Mouse (Mus musculus): ENCODE data around the gene Eif5a2. TPM values are rescaled to one million over a fixed set of nuclear protein-coding genes. Genes with fewer than 3 reads are reported as not detected.

Gene Eif5a2
- total and polyA plus RNA-seq, 3 experiments = 0.57 to 1.0 (median 0.89) TPM

GRCm38 (mm10) chr3:28781848-28782247, 772 bp downstream of the Eif5a2 start:
- 32% methylated on average over 14 of the region's 14 CpGs for WGBS
- no peak overlapping the region for H3K27ac ChIP-seq
- TF ChIP-seq POLR2A (IDR thresholded peaks at IDR 0.05; ENCODE audit: insufficient read depth, low read depth, low read length) (no peak), CTCF (IDR thresholded peaks at IDR 0.05) (no peak), EP300 (IDR thresholded peaks at IDR 0.05; ENCODE audit: insufficient read depth, low read depth, low read length) (no peak)
- peak overlapping the region; percentile 69 for H3K4me3 ChIP-seq
- peaks cover 2% of the 10 kb centered on the region for H3K4me1 ChIP-seq (ENCODE audit: control insufficient read depth, insufficient read depth, low read length)
- peak overlapping the region; percentile 71 for H3K9ac ChIP-seq (ENCODE audit: low read depth, low read length)
- DNase-seq = no peak
- H3K36me3 ChIP-seq (ENCODE audit: control insufficient read depth, insufficient read depth, low read length) = no peaks in the 10 kb centered on the region
- H3K27me3 ChIP-seq (ENCODE audit: control insufficient read depth, insufficient read depth, low read length) = no peaks in the 10 kb centered on the region
- intact Hi-C loops (cut with DNase I) = loop anchor here (2.0 kb wide), 1 partner anchor 23 kb away; the partner anchor contains the start of gene Rpl22l1
- no peaks in the 10 kb centered on the region for H3K79me2 ChIP-seq (replicated peaks; ENCODE audit: control insufficient read depth, insufficient read depth, low read length)

- no peak overlapping the region for H3K9ac ChIP-seq (ENCODE audit: low read depth, low read length)
- TF ChIP-seq POLR2A (IDR thresholded peaks at IDR 0.05; ENCODE audit: insufficient read depth, low read depth, low read length) = no peak
- TF ChIP-seq CTCF (IDR thresholded peaks at IDR 0.05) = no peak
- TF ChIP-seq EP300 (IDR thresholded peaks at IDR 0.05; ENCODE audit: insufficient read depth, low read depth, low read length) = no peak
- no peaks in the 10 kb centered on the region for H3K27me3 ChIP-seq (ENCODE audit: control insufficient read depth, insufficient read depth, low read length)
- peaks cover 2% of the 10 kb centered on the region for H3K4me1 ChIP-seq (ENCODE audit: control insufficient read depth, insufficient read depth, low read length)
- intact Hi-C loops (cut with DNase I) = no loop called here
- no peak overlapping the region for H3K4me3 ChIP-seq
- H3K79me2 ChIP-seq (replicated peaks; ENCODE audit: control insufficient read depth, insufficient read depth, low read length) = no peaks in the 10 kb centered on the region
- no peak overlapping the region for H3K27ac ChIP-seq
- H3K36me3 ChIP-seq (ENCODE audit: control insufficient read depth, insufficient read depth, low read length) = no peaks in the 10 kb centered on the region
- WGBS = 95% methylated on average over 2 of the region's 2 CpGs
- DNase-seq = no peak
Measured at GRCm38 (mm10) chr3:28784176-28784575, 3.1 kb downstream of the Eif5a2 start.

- WGBS = 69% methylated on average over 7 of the region's 7 CpGs
- Histone ChIP-seq H3K9ac (ENCODE audit: low read depth, low read length) (no peak overlapping the region), H3K79me2 (replicated peaks; ENCODE audit: control insufficient read depth, insufficient read depth, low read length) (no peaks in the 10 kb centered on the region), H3K4me3 (no peak overlapping the region), H3K27me3 (ENCODE audit: control insufficient read depth, insufficient read depth, low read length) (no peaks in the 10 kb centered on the region), H3K27ac (no peak overlapping the region), H3K36me3 (ENCODE audit: control insufficient read depth, insufficient read depth, low read length) (no peaks in the 10 kb centered on the region), H3K4me1 (ENCODE audit: control insufficient read depth, insufficient read depth, low read length) (no peaks in the 10 kb centered on the region)
- DNase-seq = no peak
- TF ChIP-seq EP300 (IDR thresholded peaks at IDR 0.05; ENCODE audit: insufficient read depth, low read depth, low read length) (no peak), POLR2A (IDR thresholded peaks at IDR 0.05; ENCODE audit: insufficient read depth, low read depth, low read length) (no peak), CTCF (IDR thresholded peaks at IDR 0.05) (no peak)
- intact Hi-C loops (cut with DNase I) = no loop called here
Measured at GRCm38 (mm10) chr3:28794835-28795234, 13.8 kb downstream of the Eif5a2 start.

GRCm38 (mm10) chr3:28805301-28806097, 24.4 kb downstream of the Eif5a2 start, which contains the start of gene Rpl22l1:
Gene Rpl22l1, plus strand, starts transcription at chr3:28805436.
- no peaks in the 10 kb centered on the region for H3K27me3 ChIP-seq (ENCODE audit: control insufficient read depth, insufficient read depth, low read length)
- peak; percentile 98 to 99 for DNase-seq
- H3K9ac ChIP-seq (ENCODE audit: low read depth, low read length) = peak within 1 kb of the TSS; percentile 83
- peak within 1 kb of the TSS; percentile 79 for H3K27ac ChIP-seq
- no peaks in the 10 kb centered on the region for H3K79me2 ChIP-seq (replicated peaks; ENCODE audit: control insufficient read depth, insufficient read depth, low read length)
- H3K36me3 ChIP-seq (ENCODE audit: control insufficient read depth, insufficient read depth, low read length) = peaks cover 13% of the 10 kb centered on the region
- peak within 1 kb of the TSS; percentile 79 for H3K4me3 ChIP-seq
- TF ChIP-seq EP300 (IDR thresholded peaks at IDR 0.05; ENCODE audit: insufficient read depth, low read depth, low read length) (peak; percentile 74; the same call in 1 of the 2 replicates), POLR2A (IDR thresholded peaks at IDR 0.05; ENCODE audit: insufficient read depth, low read depth, low read length) (peak; percentile 99), CTCF (IDR thresholded peaks at IDR 0.05) (no peak)
- intact Hi-C loops (cut with DNase I) = loop anchor here (2.0 to 10.0 kb wide), 2 partner anchors 25 to 1989 kb away; partner anchors contain the start of genes Eif5a2 and Sec62
- under 1% methylated on average over 72 of the region's 72 CpGs for WGBS
- H3K4me1 ChIP-seq (ENCODE audit: control insufficient read depth, insufficient read depth, low read length) = peaks cover 2% of the 10 kb centered on the region; the same call in 1 of the 2 replicates

- H3K36me3 ChIP-seq (ENCODE audit: control insufficient read depth, insufficient read depth, low read length) = peaks cover 13% of the 10 kb centered on the region
- H3K4me3 ChIP-seq = no peak overlapping the region
- peaks cover 2% of the 10 kb centered on the region; the same call in 1 of the 2 replicates for H3K4me1 ChIP-seq (ENCODE audit: control insufficient read depth, insufficient read depth, low read length)
- 93% methylated on average over 4 of the region's 4 CpGs for WGBS
- no peak for DNase-seq
- TF ChIP-seq POLR2A (IDR thresholded peaks at IDR 0.05; ENCODE audit: insufficient read depth, low read depth, low read length) = no peak
- no peak for TF ChIP-seq EP300 (IDR thresholded peaks at IDR 0.05; ENCODE audit: insufficient read depth, low read depth, low read length)
- TF ChIP-seq CTCF (IDR thresholded peaks at IDR 0.05) = no peak
- no peaks in the 10 kb centered on the region for H3K27me3 ChIP-seq (ENCODE audit: control insufficient read depth, insufficient read depth, low read length)
- no peak overlapping the region for H3K9ac ChIP-seq (ENCODE audit: low read depth, low read length)
- intact Hi-C loops (cut with DNase I) = loop anchor here (10.0 kb wide), 1 partner anchor 1987 kb away; the partner anchor contains the start of gene Sec62
- H3K27ac ChIP-seq = no peak overlapping the region
- no peaks in the 10 kb centered on the region for H3K79me2 ChIP-seq (replicated peaks; ENCODE audit: control insufficient read depth, insufficient read depth, low read length)
Measured at GRCm38 (mm10) chr3:28808039-28808643, 27.1 kb downstream of the Eif5a2 start.
